Mouse (Mus musculus): ENCODE measurements at regions not wholly inside any gene's neighbourhood (a gene's known extent, or its start where the extent isn't known, plus 50 kb on each side); places are given as distances from the start of the nearest gene placed in this dataset.
"Not testable (repeated sequence)": the region's sequence is repeated elsewhere in the genome, so short reads cannot be mapped to it uniquely, and the experiment has no call there.

GRCm38 (mm10) chr8:89566461-89566860 is 522.5 kb upstream of the Sall1 start:
- in situ Hi-C loops (cut with MseI, MboI) = no loop called here

DNA sequence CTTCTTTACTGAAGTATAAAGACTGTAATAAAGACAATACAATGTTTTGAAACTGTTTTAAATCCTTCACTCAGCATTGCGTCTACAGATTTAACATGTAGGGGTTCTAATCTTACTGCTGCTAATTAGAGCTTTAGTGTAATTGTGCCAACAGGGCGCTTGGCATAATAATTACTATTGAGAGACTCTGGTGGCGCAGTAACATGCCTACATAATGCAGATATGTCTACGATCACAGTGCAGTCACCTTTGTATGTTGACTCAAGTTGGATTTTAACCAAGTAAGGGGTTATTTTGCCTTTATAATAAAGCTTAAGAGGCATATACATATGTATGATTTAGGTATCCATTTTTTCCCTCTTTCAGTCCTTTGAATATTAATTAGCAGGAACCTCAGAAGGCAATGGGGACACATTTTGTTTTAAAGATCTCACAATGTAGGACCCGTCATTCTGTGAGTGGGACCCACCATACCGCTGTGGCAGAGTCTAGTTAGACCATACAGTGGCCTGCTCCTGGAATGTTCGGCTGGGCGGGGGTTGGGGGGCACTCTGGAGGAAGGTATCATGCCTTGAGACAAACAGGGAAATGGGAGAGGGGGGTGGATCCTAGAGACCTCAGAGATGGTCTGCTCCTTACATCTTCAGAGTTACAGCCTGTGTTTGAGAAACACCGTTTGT is 521.3 kb upstream of the Sall1 start:
- in situ Hi-C loops (cut with MseI, MboI) = no loop called here

DNA sequence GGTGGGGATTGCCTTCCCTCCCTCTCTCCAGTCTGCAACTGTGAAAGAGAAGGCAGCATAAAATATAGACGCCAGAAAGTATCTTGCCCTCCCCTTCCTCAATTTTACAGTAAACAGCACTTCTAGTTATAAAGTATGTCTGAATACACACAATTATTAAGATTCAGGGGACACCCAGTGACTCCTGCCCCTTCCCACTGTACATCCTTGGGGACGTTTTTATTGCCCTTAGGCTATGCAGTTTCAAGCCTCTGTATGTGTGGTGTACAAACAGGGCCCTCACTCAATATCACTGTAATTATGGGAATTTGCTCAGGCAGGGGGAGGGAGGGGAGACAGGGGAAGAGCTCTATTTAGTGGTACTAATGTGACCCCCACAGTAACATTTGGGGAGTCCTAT is 519.6 kb upstream of the Sall1 start:
- in situ Hi-C loops (cut with MseI, MboI) = no loop called here

DNA sequence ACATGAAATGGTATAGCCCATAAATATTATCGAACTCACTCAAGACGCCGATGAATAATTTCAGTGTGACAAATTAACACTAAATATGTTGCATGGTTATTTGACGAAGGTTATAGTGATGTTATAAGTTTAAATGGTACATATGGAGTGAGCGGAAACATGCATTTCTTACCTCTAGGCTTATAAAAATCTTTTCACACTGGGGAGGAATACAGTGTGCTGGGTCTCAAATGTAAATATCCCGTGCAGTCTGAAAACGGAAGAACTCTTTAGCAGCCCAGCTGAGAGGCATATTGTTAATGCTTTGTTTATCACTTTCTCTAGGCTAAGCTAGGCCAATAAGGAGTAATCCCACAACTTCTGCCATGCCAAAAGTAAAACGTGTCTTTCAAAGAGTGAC is 518.6 kb upstream of the Sall1 start:
- in situ Hi-C loops (cut with MseI, MboI) = no loop called here

DNA sequence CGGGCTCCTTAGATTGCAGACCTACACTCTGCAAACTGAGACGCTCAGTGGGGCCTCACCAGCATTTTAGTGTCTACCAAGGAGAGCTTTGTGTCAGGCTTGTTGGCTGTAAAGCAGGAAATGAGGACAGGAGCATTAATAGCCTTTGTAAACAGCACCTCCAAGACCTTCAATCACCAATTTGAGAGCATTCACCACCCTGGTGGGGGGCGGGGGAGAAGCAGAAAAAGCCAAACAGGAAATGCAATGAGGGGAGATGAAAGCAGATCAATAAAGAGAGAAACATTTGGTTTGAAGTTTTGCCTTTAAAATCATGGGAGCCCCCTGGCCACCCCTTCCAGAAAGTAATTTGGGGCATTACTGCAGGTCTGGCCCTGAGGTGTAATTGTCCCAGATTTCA is 497.3 kb upstream of the Sall1 start:
- in situ Hi-C loops (cut with MseI, MboI) = no loop called here

DNA sequence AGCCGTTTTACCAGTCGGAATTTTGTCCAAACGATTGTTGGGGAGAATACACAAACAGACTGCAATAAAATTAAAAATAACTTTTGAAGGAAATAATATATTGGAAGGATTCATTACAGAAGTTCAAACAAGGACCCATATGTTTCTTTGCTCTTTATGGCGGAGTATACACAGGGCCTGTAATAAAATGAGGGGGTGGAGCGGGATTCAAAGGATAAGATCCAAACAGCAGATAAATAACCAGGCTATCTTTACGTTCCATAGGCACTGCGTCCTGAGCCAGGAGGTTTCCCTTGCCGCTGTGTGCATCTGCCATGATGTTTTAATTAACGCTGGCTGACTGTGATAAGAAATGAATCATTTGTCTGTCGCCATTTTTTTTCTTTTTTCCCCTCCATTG is 490.6 kb upstream of the Sall1 start:
- in situ Hi-C loops (cut with MseI, MboI) = no loop called here

- in situ Hi-C loops (cut with MseI, MboI) = no loop called here
Measured at GRCm38 (mm10) chr8:89525041-89525440, 481.1 kb upstream of the Sall1 start.

DNA sequence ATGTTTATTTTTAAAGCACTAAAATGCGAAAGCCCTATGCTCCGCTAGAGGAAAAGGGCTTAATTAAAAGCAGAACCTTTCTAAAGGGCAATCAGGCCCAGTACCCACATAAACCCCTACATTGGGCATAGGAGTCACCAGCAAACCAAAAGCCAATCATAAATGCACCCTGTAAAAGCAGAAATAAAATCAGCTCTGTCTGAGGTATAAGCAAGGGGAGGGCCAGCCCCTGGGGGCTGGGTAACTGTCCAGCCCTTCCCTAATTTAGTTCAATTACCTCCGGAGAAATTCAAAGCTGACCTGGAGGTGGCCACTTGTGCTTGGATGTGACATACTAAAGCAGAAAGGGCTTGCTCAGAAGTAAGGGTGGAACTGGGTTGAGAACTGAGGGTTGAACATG is 479.4 kb upstream of the Sall1 start:
- in situ Hi-C loops (cut with MseI, MboI) = no loop called here

DNA sequence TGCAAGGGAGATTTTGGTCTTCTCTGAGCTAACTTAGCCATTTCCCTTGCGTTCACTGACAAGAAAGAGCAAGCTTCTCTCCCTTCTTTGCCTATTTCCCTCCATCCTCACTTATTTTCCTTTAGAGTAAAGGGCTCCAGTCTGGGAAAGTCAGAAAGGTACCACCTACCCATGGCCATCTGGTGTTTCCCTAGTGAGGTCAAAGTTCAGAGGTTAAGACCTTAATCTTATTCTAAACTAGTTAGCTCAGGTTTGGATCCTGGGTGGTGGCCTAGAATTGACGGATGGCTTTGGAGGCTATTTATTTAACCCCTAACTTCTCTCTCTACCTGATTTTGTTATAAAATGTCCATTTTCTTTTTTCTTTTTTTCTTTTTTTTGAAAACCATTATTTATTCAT is 472.6 kb upstream of the Sall1 start:
- in situ Hi-C loops (cut with MseI, MboI) = no loop called here

DNA sequence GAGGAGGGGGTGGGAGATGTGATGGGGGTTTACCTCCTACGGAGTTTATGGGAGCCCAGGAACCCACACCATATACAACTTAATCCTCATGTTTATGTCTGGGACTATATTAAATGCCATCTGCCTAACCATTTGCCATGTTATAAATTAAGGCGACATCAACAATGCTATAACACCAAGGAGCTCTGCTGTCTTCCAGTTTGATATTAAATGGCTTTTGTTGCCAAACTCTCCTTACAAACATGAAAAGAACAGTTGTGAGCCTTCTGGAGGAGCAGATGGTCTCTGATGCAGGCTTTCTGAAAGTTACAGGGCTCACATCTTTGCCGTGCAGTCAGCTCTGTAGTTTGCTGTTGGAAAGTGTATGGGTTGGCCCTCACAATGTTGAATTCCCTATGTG is 470.3 kb upstream of the Sall1 start:
- in situ Hi-C loops (cut with MseI, MboI) = no loop called here

GRCm38 (mm10) chr8:89507639-89508038 is 463.7 kb upstream of the Sall1 start:
- in situ Hi-C loops (cut with MseI, MboI) = no loop called here

- in situ Hi-C loops (cut with MseI, MboI) = no loop called here
Measured at GRCm38 (mm10) chr8:89503545-89504234, 459.7 kb upstream of the Sall1 start.

DNA sequence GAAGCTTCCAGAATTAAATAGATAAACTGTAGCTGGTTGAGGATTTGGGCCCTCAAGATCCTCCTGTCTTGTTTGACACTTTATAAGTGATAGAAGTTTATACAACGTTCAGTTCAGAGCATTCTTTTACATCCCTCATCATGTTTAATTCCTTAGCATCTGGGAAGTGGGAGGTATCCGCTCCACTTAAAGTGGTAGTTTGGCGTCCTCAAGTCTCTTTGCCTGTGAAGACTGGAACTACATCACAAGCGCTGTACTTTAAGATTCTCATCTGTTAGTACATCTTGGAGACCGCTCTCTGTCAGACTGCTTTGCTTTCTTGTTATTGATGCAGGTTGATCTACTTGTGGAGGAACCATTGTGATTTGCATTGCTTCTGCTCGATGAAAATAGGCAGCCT is 459.1 kb upstream of the Sall1 start:
- in situ Hi-C loops (cut with MseI, MboI) = no loop called here

DNA sequence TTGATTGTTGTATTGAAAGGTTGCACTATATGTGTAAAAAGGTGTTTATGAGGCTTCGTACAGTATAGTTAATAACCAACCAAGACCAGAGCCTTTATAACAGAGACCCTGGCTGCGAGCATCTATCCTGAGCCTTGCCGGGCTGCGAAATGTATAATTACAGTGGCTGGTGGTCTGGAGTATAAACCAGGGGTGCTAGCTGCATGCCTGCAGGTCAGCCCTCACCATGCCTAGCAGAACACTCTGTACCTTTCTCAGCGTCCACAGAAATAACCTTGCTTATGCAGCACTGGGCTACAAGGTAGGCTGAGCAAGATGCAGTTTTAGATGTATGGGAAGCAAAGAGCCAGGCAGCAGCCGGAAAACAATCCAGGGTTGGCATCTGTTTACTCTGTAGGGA is 457.8 kb upstream of the Sall1 start:
- in situ Hi-C loops (cut with MseI, MboI) = no loop called here

GRCm38 (mm10) chr8:89499831-89500230 is 455.9 kb upstream of the Sall1 start:
- in situ Hi-C loops (cut with MseI, MboI) = no loop called here

DNA sequence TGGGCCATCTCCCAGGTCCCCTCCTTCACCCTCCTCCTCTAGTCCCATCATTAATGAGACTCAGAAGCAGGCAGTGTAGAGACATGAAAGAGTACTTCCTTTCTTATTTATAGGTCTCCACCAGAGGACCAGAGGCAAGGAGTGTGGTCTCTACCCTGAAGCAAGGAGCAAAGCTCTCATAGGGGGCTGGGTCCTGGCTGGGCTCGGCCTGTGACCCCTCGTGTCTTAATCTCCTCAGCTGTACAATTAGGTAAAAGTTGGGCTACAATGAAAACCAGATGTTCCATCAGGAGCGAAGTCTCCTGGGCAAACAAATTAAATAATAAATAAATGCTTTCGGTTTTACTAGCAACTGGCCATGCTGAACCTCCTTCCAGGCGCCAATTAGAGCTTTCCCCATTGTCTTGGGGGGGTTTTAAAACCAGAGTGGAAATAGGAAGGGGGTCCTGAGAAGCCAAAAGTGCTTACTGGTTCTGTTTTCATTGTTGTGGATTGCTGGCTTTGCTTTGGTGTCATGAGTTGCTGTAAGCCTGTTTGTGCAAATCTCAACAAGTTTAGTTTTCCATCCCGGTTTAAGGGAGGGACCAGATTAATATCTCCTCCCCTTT is 454.2 kb upstream of the Sall1 start:
- in situ Hi-C loops (cut with MseI, MboI) = no loop called here

- in situ Hi-C loops (cut with MseI, MboI) = no loop called here
Measured at GRCm38 (mm10) chr8:89492336-89492735, 448.4 kb upstream of the Sall1 start.

DNA sequence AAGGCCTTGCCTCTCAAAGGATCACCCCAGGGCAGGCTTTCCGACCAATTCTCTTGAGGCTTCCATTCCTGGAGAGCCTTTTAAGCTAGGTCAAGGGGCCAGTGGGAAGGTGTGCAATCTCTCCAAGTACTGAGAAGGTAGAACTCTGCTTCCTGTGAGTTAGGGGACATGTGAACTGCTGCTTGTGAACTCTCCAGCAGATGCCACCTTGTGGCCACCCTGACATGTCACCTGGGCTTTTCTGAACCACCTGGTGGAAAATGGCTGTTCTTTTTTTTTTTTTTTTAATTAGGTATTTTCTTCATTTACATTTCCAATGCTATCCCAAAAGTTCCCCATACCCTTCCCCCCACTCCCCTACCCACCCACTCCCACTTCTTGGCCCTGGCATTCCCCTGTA is 438.5 kb upstream of the Sall1 start:
- in situ Hi-C loops (cut with MseI, MboI) = not testable (repeated sequence)

DNA sequence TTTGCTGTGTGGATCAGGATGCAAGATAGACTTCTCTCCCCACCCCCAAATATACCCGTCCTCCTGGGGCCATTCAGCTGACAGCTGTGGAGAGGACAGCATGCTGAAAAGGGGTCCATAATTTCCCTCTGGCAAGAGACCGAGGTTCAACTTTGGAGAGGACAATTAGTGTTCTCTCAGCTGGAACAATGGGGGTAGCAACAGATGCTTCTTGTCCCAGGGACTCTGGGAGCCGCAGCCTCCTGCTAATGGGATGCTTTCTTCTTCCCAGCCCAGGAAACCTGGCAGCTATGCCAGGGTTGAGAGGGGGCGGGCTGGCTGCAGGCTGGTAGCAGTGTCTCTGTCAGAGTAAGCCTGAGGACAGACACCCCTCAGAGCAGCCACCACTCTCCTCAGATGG is 433.0 kb upstream of the Sall1 start:
- in situ Hi-C loops (cut with MseI, MboI) = no loop called here

DNA sequence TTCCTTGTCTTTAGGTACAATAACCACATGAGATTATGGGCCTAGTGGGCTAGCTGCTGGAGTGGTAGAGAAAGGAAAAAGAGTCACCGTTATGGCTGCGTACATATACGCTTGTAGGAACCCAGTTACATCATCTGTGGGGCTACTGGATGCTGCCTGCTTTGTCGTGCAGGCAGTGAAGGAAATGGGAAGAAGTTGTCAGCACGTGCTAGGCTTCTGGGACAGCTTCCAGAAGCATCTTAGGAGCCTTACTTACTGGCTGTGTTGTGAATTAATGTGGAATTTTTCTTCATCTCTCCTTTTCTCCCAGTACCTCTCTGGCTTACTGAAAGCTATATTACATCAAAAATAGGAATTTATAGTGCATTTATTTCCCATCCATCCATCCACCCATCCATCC is 427.2 kb upstream of the Sall1 start:
- in situ Hi-C loops (cut with MseI, MboI) = no loop called here

GRCm38 (mm10) chr8:89468782-89469220 is 424.8 kb upstream of the Sall1 start:
- in situ Hi-C loops (cut with MseI, MboI) = no loop called here

DNA sequence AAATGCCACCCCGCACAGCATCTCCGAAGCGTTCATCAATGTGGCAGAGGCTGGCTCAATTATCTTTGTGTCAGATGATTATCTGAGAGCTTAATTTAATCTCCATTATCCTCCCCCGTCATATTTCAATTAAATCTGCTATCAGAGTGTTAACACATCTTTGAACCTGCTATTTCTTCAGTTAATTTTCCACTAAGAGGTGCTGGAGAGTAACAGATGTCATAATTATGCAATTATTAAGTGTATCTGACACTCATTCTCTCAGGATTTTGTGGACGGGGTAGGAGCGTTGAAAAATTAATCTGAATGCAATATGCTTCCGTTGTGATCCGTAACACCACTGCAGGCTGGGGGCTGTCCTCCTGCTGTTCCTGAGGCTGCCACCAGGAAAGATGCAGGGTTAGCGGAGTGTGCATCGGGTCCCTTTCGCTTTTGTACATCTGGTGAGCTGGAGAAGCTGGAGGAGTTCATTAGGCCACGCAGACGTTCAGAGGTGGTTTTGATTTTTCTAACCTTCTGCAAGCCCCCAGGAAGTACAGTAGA is 421.3 kb upstream of the Sall1 start:
- in situ Hi-C loops (cut with MseI, MboI) = no loop called here

GRCm38 (mm10) chr8:89456517-89456916 is 412.6 kb upstream of the Sall1 start:
- in situ Hi-C loops (cut with MseI, MboI) = no loop called here

Measured in mouse trophoblast stem cell (cell line).